Mouse (Mus musculus): Measurements from ENCODE around the gene Grhl1. TPM values are rescaled to one million over a fixed set of nuclear protein-coding genes. Genes with fewer than 3 reads are reported as not detected.
A peak's percentile ranks its signal among the peaks of the same experiment; 100 is the strongest.

Grhl1 gene
- polyA plus RNA-seq, 1 experiment from 2014 or later = 0.37 TPM

DNA sequence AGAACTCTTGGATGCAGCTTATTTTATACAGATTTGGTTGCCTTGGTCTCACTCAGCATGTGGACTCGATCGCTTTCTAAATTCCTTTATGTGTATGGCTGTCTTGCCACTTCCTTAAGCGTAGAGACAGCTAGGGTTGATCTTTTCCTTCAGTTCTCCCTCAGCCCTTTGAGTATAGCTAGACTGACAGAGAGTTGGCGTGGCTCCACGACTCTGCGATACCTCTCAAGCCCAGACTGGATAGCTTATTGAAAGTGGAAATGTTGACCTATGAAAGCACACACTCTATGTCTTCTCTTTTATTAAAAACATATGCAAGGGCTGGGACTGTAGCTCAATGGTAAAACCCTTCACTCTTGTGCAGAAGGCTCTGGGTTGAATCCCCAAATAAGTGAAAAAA, 25.3 kb downstream of the Grhl1 start:
- H3K36me3 ChIP-seq (ENCODE audit: control insufficient read depth, insufficient read depth) = no peaks in the 10 kb centered on the region
- H3K27me3 ChIP-seq (replicated peaks; ENCODE audit: control insufficient read depth, insufficient read depth, low read length) = no peaks in the 10 kb centered on the region
- H3K9me3 ChIP-seq (ENCODE audit: control insufficient read depth) = no peaks in the 10 kb centered on the region
- TF ChIP-seq CTCF (IDR thresholded peaks at IDR 0.05; ENCODE audit: low read depth) = no peak
- no peak overlapping the region for H3K9ac ChIP-seq (ENCODE audit: low read depth, low read length)
- no peak overlapping the region for H3K4me2 ChIP-seq (replicated peaks; ENCODE audit: low read depth)
- WGBS = 76% methylated on average over 6 of the region's 6 CpGs
- no peak overlapping the region for H3K4me3 ChIP-seq (ENCODE audit: low read depth, low read length)
- no peaks in the 10 kb centered on the region for H3K4me1 ChIP-seq (replicated peaks; ENCODE audit: control insufficient read depth, insufficient read depth, low read length)
- H3K27ac ChIP-seq (ENCODE audit: low read depth, low read length) = no peak overlapping the region
- ATAC-seq = no peak

DNA sequence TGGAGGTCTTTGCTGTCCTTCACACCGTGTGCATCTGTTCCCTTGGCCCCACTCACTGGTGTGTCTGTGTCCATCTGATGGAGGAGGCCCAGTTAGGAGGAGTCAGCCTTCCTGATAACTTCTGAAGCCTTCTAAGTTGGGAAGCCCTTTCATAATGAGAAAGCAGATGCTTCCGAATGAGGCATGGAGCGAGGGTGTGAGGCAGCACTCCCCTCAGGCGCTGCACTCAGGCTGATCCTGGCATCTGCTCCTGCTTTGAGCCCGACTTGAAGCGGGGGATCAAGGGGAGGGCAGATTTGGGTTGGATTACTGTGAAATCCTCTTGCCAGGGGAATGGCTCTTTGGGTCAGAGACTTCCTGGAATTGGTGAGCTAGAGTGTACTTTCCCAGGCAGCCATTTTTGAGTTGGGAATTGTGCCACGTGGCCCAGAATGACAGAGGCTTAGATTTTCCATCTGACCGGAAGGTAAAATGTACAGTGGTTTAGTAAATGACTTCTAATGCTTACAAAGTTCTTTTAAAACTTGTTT, 27.3 kb downstream of the Grhl1 start:
- H3K9me3 ChIP-seq (ENCODE audit: control insufficient read depth) = no peaks in the 10 kb centered on the region
- H3K9ac ChIP-seq (ENCODE audit: low read depth, low read length) = no peak overlapping the region
- TF ChIP-seq CTCF (IDR thresholded peaks at IDR 0.05; ENCODE audit: low read depth) = no peak
- H3K4me3 ChIP-seq (ENCODE audit: low read depth, low read length) = no peak overlapping the region
- no peak overlapping the region for H3K27ac ChIP-seq (ENCODE audit: low read depth, low read length)
- no peaks in the 10 kb centered on the region for H3K36me3 ChIP-seq (ENCODE audit: control insufficient read depth, insufficient read depth)
- H3K27me3 ChIP-seq (replicated peaks; ENCODE audit: control insufficient read depth, insufficient read depth, low read length) = no peaks in the 10 kb centered on the region
- 76% methylated on average over 8 of the region's 8 CpGs for WGBS
- H3K4me2 ChIP-seq (replicated peaks; ENCODE audit: low read depth) = no peak overlapping the region
- H3K4me1 ChIP-seq (replicated peaks; ENCODE audit: control insufficient read depth, insufficient read depth, low read length) = no peaks in the 10 kb centered on the region
- ATAC-seq = no peak

- H3K4me2 ChIP-seq (replicated peaks; ENCODE audit: low read depth) = no peak overlapping the region
- H3K27ac ChIP-seq (ENCODE audit: low read depth, low read length) = no peak overlapping the region
- no peak for ATAC-seq
- H3K27me3 ChIP-seq (replicated peaks; ENCODE audit: control insufficient read depth, insufficient read depth, low read length) = no peaks in the 10 kb centered on the region
- H3K36me3 ChIP-seq (ENCODE audit: control insufficient read depth, insufficient read depth) = no peaks in the 10 kb centered on the region
- 74% methylated on average over 7 of the region's 7 CpGs for WGBS
- TF ChIP-seq CTCF (IDR thresholded peaks at IDR 0.05; ENCODE audit: low read depth) = no peak
- no peaks in the 10 kb centered on the region for H3K4me1 ChIP-seq (replicated peaks; ENCODE audit: control insufficient read depth, insufficient read depth, low read length)
- H3K9me3 ChIP-seq (ENCODE audit: control insufficient read depth) = no peaks in the 10 kb centered on the region
- no peak overlapping the region for H3K9ac ChIP-seq (ENCODE audit: low read depth, low read length)
- H3K4me3 ChIP-seq (ENCODE audit: low read depth, low read length) = no peak overlapping the region
These were observed 28.0 kb downstream of the Grhl1 start for GRCm38 (mm10) chr12:24600074-24600473.

- 6% methylated on average over 9 of the region's 9 CpGs for WGBS
- no peak overlapping the region for H3K9ac ChIP-seq (ENCODE audit: low read depth, low read length)
- H3K27me3 ChIP-seq (replicated peaks; ENCODE audit: control insufficient read depth, insufficient read depth, low read length) = no peaks in the 10 kb centered on the region
- no peak overlapping the region for H3K4me2 ChIP-seq (replicated peaks; ENCODE audit: low read depth)
- H3K4me3 ChIP-seq (ENCODE audit: low read depth, low read length) = no peak overlapping the region
- peak; percentile 90 for TF ChIP-seq CTCF (IDR thresholded peaks at IDR 0.05; ENCODE audit: low read depth)
- H3K27ac ChIP-seq (ENCODE audit: low read depth, low read length) = no peak overlapping the region
- peak; percentile 66 for ATAC-seq
- no peaks in the 10 kb centered on the region for H3K4me1 ChIP-seq (replicated peaks; ENCODE audit: control insufficient read depth, insufficient read depth, low read length)
- no peaks in the 10 kb centered on the region for H3K36me3 ChIP-seq (ENCODE audit: control insufficient read depth, insufficient read depth)
- no peaks in the 10 kb centered on the region for H3K9me3 ChIP-seq (ENCODE audit: control insufficient read depth)
These were observed 28.7 kb downstream of the Grhl1 start for GRCm38 (mm10) chr12:24600806-24601205.

GRCm38 (mm10) chr12:24603266-24603665, 31.2 kb downstream of the Grhl1 start:
- TF ChIP-seq CTCF (IDR thresholded peaks at IDR 0.05; ENCODE audit: low read depth) = peak; percentile 87
- Histone ChIP-seq H3K9ac (ENCODE audit: low read depth, low read length) (no peak overlapping the region), H3K4me1 (replicated peaks; ENCODE audit: control insufficient read depth, insufficient read depth, low read length) (no peaks in the 10 kb centered on the region), H3K4me2 (replicated peaks; ENCODE audit: low read depth) (no peak overlapping the region), H3K27ac (ENCODE audit: low read depth, low read length) (no peak overlapping the region), H3K27me3 (replicated peaks; ENCODE audit: control insufficient read depth, insufficient read depth, low read length) (no peaks in the 10 kb centered on the region), H3K36me3 (ENCODE audit: control insufficient read depth, insufficient read depth) (no peaks in the 10 kb centered on the region), H3K9me3 (ENCODE audit: control insufficient read depth) (no peaks in the 10 kb centered on the region), H3K4me3 (ENCODE audit: low read depth, low read length) (no peak overlapping the region)
- WGBS = 29% methylated on average over 2 of the region's 2 CpGs
- no peak for ATAC-seq

DNA sequence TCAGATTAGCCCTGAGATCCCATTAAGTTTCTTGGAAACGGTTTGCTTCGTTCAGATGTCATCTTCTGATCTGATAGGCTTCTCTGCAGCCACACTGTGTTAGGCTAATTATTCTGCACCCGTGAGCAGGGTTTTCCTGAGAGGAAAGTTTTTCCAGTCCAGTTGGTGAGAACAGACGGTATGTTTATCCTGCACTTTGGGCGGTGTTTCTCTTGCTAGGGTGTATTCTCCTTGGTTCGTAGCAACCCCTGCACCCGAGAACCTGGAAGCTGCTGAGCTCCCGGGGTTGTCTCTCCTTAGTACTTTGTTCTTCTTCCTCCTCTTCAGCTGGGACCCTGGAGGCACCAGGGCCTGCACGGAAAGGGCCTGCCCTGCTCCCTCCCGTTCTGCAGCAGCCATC, 34.1 kb downstream of the Grhl1 start:
- Histone ChIP-seq H3K4me1 (replicated peaks; ENCODE audit: control insufficient read depth, insufficient read depth, low read length) (no peaks in the 10 kb centered on the region), H3K27ac (ENCODE audit: low read depth, low read length) (no peak overlapping the region), H3K9ac (ENCODE audit: low read depth, low read length) (no peak overlapping the region), H3K4me3 (ENCODE audit: low read depth, low read length) (no peak overlapping the region), H3K36me3 (ENCODE audit: control insufficient read depth, insufficient read depth) (no peaks in the 10 kb centered on the region), H3K4me2 (replicated peaks; ENCODE audit: low read depth) (no peak overlapping the region), H3K9me3 (ENCODE audit: control insufficient read depth) (no peaks in the 10 kb centered on the region), H3K27me3 (replicated peaks; ENCODE audit: control insufficient read depth, insufficient read depth, low read length) (no peaks in the 10 kb centered on the region)
- WGBS = 77% methylated on average over 10 of the region's 10 CpGs
- no peak for ATAC-seq
- TF ChIP-seq CTCF (IDR thresholded peaks at IDR 0.05; ENCODE audit: low read depth) = no peak

- Histone ChIP-seq H3K4me2 (replicated peaks; ENCODE audit: low read depth) (no peak overlapping the region), H3K4me1 (replicated peaks; ENCODE audit: control insufficient read depth, insufficient read depth, low read length) (no peaks in the 10 kb centered on the region), H3K27me3 (replicated peaks; ENCODE audit: control insufficient read depth, insufficient read depth, low read length) (no peaks in the 10 kb centered on the region), H3K36me3 (ENCODE audit: control insufficient read depth, insufficient read depth) (no peaks in the 10 kb centered on the region), H3K4me3 (ENCODE audit: low read depth, low read length) (no peak overlapping the region), H3K27ac (ENCODE audit: low read depth, low read length) (no peak overlapping the region), H3K9me3 (ENCODE audit: control insufficient read depth) (no peaks in the 10 kb centered on the region), H3K9ac (ENCODE audit: low read depth, low read length) (no peak overlapping the region)
- no peak for ATAC-seq
- TF ChIP-seq CTCF (IDR thresholded peaks at IDR 0.05; ENCODE audit: low read depth) = no peak
- WGBS = 82% methylated on average over 6 of the region's 6 CpGs
These were observed 40.5 kb downstream of the Grhl1 start for GRCm38 (mm10) chr12:24612591-24612990.
